Mouse (Mus musculus): ENCODE measurements around the gene Rgs11.
A peak's percentile ranks its signal among the peaks of the same experiment; 100 is the strongest.
"Not testable (repeated sequence)": the region's sequence is repeated elsewhere in the genome, so short reads cannot be mapped to it uniquely, and the experiment has no call there.

Gene Rgs11

GRCm38 (mm10) chr17:26202737-26203136, at the start of gene Rgs11:
Gene Rgs11, plus strand, starts transcription at chr17:26202951.
- no peak for DNase-seq (ENCODE audit: low read depth)

DNA sequence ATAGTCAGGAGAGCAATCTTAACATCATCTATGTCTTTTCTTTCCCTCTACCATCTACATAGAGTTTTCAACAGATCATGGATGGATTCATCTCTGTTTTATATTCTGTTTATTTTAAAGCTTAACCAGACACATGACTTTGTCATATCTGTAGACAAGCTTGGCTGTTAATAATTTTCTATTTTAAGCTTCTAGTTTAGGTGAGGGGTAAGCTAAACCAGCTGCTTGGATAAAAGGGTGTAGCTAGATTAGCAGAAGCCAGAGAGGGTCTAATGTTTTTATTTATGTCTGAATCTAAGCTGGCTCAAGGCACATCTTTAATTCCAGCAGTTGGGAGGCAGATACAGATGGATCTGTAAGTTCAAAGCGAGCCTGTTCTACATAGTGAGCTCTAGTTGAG, 40.0 kb upstream of the Rgs11 start:
- no peak for DNase-seq (ENCODE audit: low read depth)

- no peak for DNase-seq (ENCODE audit: low read depth)
Observed at GRCm38 (mm10) chr17:26168039-26168438, 34.7 kb upstream of the Rgs11 start.

GRCm38 (mm10) chr17:26175248-26175647, 27.5 kb upstream of the Rgs11 start:
- DNase-seq (ENCODE audit: low read depth): not testable (repeated sequence)

GRCm38 (mm10) chr17:26178611-26179010, 24.1 kb upstream of the Rgs11 start:
- DNase-seq (ENCODE audit: low read depth): no peak

DNA sequence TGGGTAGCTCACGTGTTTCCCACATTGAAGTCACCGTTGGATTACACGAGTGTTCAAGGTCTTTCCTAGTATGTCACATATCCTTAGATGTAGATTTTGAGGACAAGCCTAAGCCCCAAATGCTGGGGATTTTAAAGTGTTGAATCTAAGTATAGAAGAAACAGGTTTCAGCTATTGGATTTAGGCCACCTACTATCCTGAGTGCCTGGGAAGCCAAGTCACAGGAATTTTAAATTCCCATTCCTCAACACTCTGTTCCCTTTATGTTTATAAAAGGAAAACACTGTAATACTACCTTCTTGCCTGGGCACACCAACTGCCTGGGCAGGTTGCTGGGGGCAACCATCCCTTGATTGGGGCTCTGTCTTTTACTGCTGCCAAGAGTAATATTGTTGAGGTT, 21.6 kb upstream of the Rgs11 start:
- DNase-seq (ENCODE audit: low read depth): no peak

DNA sequence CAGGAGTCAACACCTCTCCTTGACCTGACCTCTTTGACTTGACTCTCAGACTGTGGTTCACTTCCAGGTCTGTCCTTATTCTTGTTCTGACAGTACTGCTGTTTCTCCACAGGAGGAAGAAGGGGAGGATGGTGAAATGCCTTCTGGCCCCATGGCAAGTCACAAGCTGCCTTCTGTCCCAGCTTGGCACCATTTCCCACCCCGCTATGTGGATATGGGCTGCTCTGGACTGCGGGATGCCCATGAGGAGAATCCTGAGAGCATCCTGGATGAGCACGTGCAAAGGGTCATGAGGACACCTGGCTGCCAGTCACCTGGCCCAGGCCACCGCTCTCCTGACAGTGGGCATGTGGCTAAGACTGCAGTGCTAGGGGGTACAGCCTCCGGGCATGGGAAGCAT, 15.2 kb upstream of the Rgs11 start:
- DNase-seq (ENCODE audit: low read depth): no peak

DNA sequence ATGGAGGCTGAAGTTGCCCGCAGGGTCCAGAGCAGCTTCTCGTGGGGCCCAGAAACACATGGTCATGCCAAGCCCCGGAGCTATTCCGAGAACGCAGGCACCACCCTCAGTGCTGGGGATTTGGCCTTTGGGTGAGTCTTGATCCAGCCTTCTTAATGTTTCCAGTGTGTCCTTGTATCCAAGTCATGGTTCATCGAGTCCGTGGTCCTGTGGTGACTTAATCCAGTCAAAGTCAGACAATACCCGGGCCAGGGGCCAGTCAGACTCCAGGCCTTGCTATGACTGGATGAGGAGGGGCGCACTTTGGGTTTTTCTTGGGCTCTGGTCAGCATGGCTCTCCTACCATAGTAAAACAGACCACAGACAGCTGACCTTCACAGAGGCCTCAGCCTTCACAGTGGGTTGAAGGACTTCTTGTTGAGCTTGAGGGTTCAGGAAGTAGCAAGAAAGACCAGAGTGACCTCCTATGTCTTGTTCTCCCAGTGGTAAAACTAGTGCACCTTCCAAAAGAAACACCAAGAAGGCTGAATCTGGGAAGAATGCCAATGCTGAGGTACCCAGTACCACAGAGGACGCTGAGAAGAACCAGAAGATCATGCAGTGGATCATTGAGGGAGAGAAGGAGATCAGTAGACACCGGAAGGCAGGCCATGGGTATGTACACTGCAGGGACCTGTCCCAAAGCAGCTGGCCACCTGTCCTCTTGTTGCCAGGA, 14.5 kb upstream of the Rgs11 start:
- DNase-seq (ENCODE audit: low read depth): no peak

DNA sequence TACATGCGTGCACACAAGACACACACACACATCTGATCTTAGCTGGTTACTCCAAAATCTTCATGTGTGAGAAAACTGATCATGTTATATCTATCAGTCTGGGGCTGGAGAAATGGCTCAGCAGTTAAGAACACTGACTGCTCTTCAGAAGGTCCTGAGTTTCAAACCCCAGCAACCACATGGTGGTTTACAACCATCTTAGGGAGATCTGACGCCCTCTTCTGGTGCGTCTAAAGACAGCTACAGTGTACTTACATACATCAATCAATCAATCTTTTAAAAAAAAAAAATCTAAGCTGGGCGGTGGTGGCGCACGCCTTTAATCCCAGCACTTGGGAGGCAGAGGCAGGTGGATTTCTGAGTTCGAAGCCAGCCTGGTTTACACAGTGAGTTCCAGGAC, 11.3 kb upstream of the Rgs11 start:
- DNase-seq (ENCODE audit: low read depth): not testable (repeated sequence)

DNA sequence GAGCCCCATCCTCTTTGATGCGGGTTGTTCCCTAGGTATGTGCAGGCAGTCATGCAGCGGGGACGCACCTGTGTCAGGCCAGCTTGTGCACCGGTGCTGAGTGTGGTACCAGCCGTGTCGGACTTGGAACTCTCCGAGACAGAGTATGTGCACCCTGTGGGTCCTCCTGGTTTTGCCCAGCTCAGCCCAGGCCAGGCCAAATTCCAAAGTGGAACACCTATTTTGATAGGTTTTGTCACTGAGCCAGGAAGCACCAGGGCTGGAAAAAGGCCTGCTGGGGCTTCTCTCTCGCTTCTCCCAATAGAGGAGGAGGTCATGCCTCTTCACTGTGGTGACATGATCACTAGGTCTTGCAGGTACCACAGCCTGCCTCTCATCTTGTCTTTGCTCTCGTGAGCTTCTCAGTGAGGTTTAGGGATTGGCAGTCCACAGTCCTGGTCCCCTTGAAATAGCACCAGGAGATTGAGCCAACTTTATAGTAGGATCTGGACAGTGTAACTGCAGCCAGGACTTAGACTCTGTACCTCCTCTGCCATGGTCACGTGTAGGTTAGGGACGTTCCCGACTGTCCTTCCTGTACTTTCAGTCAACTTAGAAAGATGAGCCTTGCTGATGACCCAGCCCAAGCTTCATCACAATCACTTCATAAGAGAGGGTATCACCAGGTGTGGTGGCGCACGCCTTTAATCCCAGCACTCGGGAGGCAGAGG, 10.1 kb upstream of the Rgs11 start:
- DNase-seq (ENCODE audit: low read depth): no peak

GRCm38 (mm10) chr17:26198892-26199291, 3.9 kb upstream of the Rgs11 start, which contains the start of gene Pdia2:
Gene Pdia2, minus strand, starts transcription at chr17:26199087.
- no peak for DNase-seq (ENCODE audit: low read depth)

- DNase-seq (ENCODE audit: low read depth): no peak
Observed at GRCm38 (mm10) chr17:26200831-26201705, 1.7 kb upstream of the Rgs11 start.

- DNase-seq (ENCODE audit: low read depth): no peak
Observed at GRCm38 (mm10) chr17:26201998-26202397, 753 bp upstream of the Rgs11 start.

DNA sequence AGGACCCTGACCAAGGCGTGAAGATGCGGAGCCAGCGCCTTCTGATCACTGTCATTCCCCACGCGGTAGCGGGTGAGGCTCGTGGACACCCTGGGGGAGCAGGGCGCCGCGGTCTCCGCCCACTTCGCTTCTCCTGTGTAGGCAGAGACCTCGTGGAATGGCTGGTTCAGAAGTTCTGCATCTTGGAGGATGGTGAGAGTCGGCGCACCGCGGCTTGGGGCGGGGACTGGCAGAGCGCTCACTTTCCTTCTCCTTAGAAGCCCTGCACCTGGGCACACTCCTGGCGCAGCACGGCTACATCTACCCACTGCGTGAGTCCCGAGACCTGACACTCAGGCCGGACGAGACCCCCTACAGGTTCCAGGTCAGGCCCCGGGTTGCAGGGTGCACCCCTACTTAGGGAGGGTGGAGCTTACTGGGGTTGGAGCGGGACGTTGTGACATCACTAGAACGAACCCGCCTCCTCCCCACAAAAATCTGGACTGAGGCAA, 615 bp downstream of the Rgs11 start:
- peak; percentile 28 for DNase-seq (ENCODE audit: low read depth)

- DNase-seq (ENCODE audit: low read depth): no peak
Observed at GRCm38 (mm10) chr17:26204766-26205165, 2.0 kb downstream of the Rgs11 start.

- DNase-seq (ENCODE audit: low read depth): no peak
Observed at GRCm38 (mm10) chr17:26206392-26206791, 3.6 kb downstream of the Rgs11 start.

- DNase-seq (ENCODE audit: low read depth): no peak
Observed at GRCm38 (mm10) chr17:26207686-26208085, 4.9 kb downstream of the Rgs11 start, which contains the start of gene Arhgdig. Gene Arhgdig, minus strand, starts transcription at chr17:26207786.

DNA sequence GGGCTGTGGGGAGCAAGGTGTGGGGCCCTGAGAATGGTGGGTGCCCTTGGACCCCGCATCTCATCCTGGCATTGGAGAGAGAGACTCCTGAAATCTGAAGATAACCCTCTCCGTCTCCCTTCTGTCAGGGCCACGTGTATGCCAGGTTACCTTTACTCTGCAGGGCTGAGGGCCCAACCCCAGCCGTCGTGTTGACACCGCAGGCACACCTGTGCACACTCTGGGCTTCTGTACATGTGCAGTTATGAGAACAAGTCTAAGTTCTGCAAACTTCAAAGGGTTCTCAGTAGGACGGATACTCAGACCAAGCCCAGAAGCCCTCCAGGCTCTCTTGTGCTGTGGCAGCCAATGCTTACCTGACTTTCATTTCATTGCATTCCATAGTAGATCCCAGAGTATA, 9.5 kb downstream of the Rgs11 start:
- no peak for DNase-seq (ENCODE audit: low read depth)

GRCm38 (mm10) chr17:26212681-26213080, 9.9 kb downstream of the Rgs11 start:
- no peak for DNase-seq (ENCODE audit: low read depth)

DNA sequence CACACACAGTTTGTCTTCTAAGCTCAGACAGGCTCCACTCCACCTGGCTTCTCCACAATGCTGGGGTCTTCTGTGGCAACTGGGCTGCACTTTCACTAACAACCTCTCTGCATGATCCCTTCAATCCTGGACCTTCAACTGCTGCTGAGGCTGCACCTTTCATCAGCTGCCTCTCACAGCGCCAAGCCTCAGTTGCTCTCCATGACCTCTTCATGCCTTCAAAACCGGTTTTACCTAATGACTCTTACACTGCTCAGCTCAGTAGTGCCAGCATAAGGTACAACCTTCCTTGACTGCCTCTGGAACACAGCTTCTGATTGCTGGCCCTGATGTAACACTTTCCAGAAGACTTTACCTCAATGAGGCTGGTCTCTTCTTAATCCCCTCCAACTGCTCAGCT, 18.8 kb downstream of the Rgs11 start:
- no peak for DNase-seq (ENCODE audit: low read depth)

DNA sequence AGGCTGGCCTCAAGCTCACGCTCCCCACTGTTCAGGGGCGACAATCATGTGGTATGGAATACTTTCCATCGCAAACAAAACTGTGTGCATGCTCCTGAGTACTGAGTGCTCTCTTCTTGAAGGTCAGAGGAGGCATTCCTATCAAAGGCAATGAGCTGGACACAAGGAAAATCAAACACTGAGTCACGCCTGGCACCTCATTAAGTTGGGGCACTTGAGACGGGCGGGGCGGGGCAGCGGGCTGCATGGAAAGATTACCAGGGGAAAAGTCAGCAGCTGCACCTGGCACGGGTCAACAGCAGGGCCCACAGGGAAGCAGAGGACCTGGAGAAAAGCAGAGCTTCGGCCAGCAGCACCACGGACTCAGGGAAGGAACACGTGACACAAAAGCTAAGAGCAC, 22.4 kb downstream of the Rgs11 start:
- no peak for DNase-seq (ENCODE audit: low read depth)

GRCm38 (mm10) chr17:26229776-26230175, 27.0 kb downstream of the Rgs11 start:
- no peak for DNase-seq (ENCODE audit: low read depth)
